Mouse (Mus musculus) MEL (cell line): ENCODE data around the gene Castor1.

Source experiments
- CTCF ChIP-seq, 3 experiments: IDR thresholded peaks in 2 of 3; conservative IDR thresholded peaks in 1 of 3; 2 replicates each; pipeline ENCODE4 v1.5.1; 2011 to 2012; ENCODE audit warnings: low read length in 3 of 3, low read depth in 2 of 3, mild to moderate bottlenecking in 2 of 3, improper control_type of control experiment in 1 of 3, inconsistent platforms in 1 of 3, mixed read lengths in 1 of 3, moderate library complexity in 1 of 3; ENCODE audit not compliant: control insufficient read depth in 1 of 3, insufficient read depth in 1 of 3, poor library complexity in 1 of 3, severe bottlenecking in 1 of 3
- JUND ChIP-seq: IDR thresholded peaks from 2 replicates; pipeline ENCODE4 v1.6.1; 2011; ENCODE audit warnings: low read depth, mild to moderate bottlenecking, improper control_type of control experiment, low read length
- NELFE ChIP-seq: IDR thresholded peaks from 2 replicates; pipeline ENCODE4 v1.6.1; 2011; ENCODE audit warnings: low read depth, low read length, improper control_type of control experiment

- TF ChIP-seq NELFE (no peak), JUND (no peak), CTCF (IDR thresholded peaks at IDR 0.05 in 2 of 3, conservative IDR thresholded peaks at IDR 0.05 in 1 of 3; ENCODE audit: control insufficient read depth in 1 of 3, insufficient read depth in 1 of 3, low read depth in 2 of 3, low read length in 3 of 3, poor library complexity in 1 of 3, severe bottlenecking in 1 of 3) (no peak)
Measured at GRCm38 (mm10) chr11:4246126-4246525, 28.1 kb downstream of the Castor1 start.
